ENCODE assay signal across 19 mouse cellular contexts in genomic region chr2:131486046-131486445, GRCm38 (mm10).
"Had no signal": no experiment of that assay in that cellular context is flagged by ENCODE, and none has a peak within 500 bp of the region (broad histone marks: within the 10 kb centered on the region; RNA-seq: fewer than 3 reads in every experiment).

No protein-coding gene starts in this region.

- H3K27ac ChIP-seq: midbrain, embryonic 10.5 days; midbrain, embryonic 12.5 days; neural tube, embryonic 13.5 days; neural tube, embryonic 15.5 days had no signal

- H3K4me3 ChIP-seq: midbrain, embryonic 10.5 days; midbrain, embryonic 12.5 days; myocyte; neural tube, embryonic 13.5 days; neural tube, embryonic 15.5 days had no signal

- H3K36me3 ChIP-seq: midbrain, embryonic 10.5 days; midbrain, embryonic 12.5 days; neural tube, embryonic 13.5 days; neural tube, embryonic 15.5 days had no signal

- ATAC-seq: midbrain, embryonic 16.5 days had no signal

- H3K4me1 ChIP-seq: midbrain, embryonic 10.5 days; midbrain, embryonic 12.5 days; neural tube, embryonic 15.5 days had no signal

- H3K9me3 ChIP-seq: midbrain, embryonic 10.5 days; midbrain, embryonic 12.5 days; neural tube, embryonic 13.5 days; neural tube, embryonic 15.5 days had no signal

- H3K4me2 ChIP-seq: lung, embryonic 14.5 days; midbrain, embryonic 12.5 days; neural tube, embryonic 13.5 days; neural tube, embryonic 15.5 days had no signal

- DNase-seq: lung, adult 18-20 months; lung, embryonic 14.5 days; lung, postnatal 10 days; lung, postnatal 4 days; midbrain, embryonic 14.5 days; retina, postnatal 1 day; right cerebral cortex, adult 18-20 months; right cerebral cortex, postnatal 25 days; right cerebral cortex, postnatal 4 days; spleen, adult 18-20 months; thymus, adult 18-20 months; thymus, postnatal 14 days; thymus, postnatal 36 days had no signal

- H3K27me3 ChIP-seq: neural tube, embryonic 13.5 days; neural tube, embryonic 15.5 days had no signal

- H3K9ac ChIP-seq: lung, embryonic 14.5 days; midbrain, embryonic 12.5 days; neural tube, embryonic 13.5 days; neural tube, embryonic 15.5 days had no signal
